Mouse (Mus musculus): ENCODE data around the gene Epha5. TPM values are rescaled to one million over a fixed set of nuclear protein-coding genes. Genes with fewer than 3 reads are reported as not detected.

Gene Epha5
- polyA plus RNA-seq, 1 experiment from 2014 or later: 1.1 TPM

GRCm38 (mm10) chr5:84053880-84054279 is 363.3 kb downstream of the Epha5 start:
- no peak overlapping the region for H3K27ac ChIP-seq
- no peaks in the 10 kb centered on the region for H3K27me3 ChIP-seq
- ATAC-seq (replicated peaks; ENCODE audit: low FRiP score): no peak
- no peak overlapping the region for H3K4me2 ChIP-seq
- no peak overlapping the region for H3K9ac ChIP-seq
- no peaks in the 10 kb centered on the region for H3K4me1 ChIP-seq
- H3K36me3 ChIP-seq: no peaks in the 10 kb centered on the region
- no peak overlapping the region for H3K4me3 ChIP-seq (replicated peaks)
- WGBS: 82% methylated on average over 2 of the region's 2 CpGs
- H3K9me3 ChIP-seq (replicated peaks): no peaks in the 10 kb centered on the region

- H3K36me3 ChIP-seq: no peaks in the 10 kb centered on the region
- no peak for ATAC-seq (replicated peaks; ENCODE audit: low FRiP score)
- no peak overlapping the region for H3K27ac ChIP-seq
- no peak overlapping the region for H3K9ac ChIP-seq
- H3K9me3 ChIP-seq (replicated peaks): no peaks in the 10 kb centered on the region
- H3K4me1 ChIP-seq: no peaks in the 10 kb centered on the region
- H3K4me3 ChIP-seq (replicated peaks): no peak overlapping the region
- H3K27me3 ChIP-seq: no peaks in the 10 kb centered on the region
- H3K4me2 ChIP-seq: no peak overlapping the region
- WGBS: 88% methylated on average over 1 of the region's 1 CpGs
These were observed 379.8 kb downstream of the Epha5 start for GRCm38 (mm10) chr5:84037250-84037963.
